Mouse (Mus musculus): Measurements from ENCODE around the gene Rfng.

DNA sequence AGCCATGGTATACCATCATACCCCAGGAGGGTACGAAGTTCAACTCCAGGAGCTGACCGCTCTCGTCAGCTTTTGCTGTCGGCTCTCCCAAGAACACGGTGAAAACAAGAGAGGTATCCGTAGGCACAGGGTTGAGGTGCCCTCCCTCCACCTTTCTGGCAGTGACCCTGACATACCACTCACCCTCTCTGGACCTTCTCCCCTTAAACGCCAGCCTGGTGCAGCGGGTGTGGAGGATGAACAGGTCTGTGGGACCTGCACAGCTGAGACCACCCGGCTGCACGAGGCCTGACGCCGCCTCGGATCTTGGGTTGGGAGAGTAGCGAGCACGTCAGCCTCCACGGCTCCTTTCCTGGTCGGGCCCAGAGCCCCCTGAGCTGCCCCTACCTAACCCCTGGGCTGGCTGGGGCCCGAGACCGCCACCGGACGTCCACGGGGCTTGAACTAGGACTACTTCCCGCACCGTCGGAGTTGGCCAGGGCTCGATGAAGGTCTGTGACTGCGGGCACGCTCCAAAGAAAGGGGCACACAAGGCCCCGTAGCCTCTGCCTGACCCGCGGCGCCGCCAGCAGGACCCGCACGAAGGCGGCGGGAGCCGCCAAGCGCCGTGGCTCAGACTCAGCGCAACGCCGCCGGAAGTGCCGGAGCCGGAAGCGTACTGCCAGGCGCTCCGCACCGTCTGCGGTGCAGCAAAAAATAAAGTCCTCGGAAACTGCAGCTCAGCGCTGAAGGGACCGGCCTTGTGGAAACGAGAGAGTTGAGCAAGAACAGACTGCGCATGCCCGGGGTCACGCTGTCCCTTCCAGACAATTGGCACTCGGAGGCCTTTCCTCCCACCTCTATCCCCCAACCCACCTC lies 12.0 kb upstream of the Rfng start, which contains the start of gene Dus1l:
- TF ChIP-seq CTCF (IDR thresholded peaks at IDR 0.05; ENCODE audit: borderline replicate concordance, extremely low read depth, insufficient read depth, insufficient read length): no peak
- TF ChIP-seq POLR2A (IDR thresholded peaks at IDR 0.05; ENCODE audit: borderline replicate concordance, extremely low read depth, insufficient read depth, insufficient read length, poor library complexity, severe bottlenecking): peak; percentile 80

Data from brain, embryonic 14.5 days (tissue).